Mouse (Mus musculus): ENCODE results near the gene BB287469. TPM values are rescaled to one million over a fixed set of nuclear protein-coding genes. Genes with fewer than 3 reads are reported as not detected.
"Not testable (repeated sequence)": the region's sequence is repeated elsewhere in the genome, so short reads cannot be mapped to it uniquely, and the experiment has no call there.

The BB287469 gene
- polyA plus RNA-seq (2015; fragmentation: Nextera tagmentation; extraction: Ambion mirVana), result not detected in 2 replicates

DNA sequence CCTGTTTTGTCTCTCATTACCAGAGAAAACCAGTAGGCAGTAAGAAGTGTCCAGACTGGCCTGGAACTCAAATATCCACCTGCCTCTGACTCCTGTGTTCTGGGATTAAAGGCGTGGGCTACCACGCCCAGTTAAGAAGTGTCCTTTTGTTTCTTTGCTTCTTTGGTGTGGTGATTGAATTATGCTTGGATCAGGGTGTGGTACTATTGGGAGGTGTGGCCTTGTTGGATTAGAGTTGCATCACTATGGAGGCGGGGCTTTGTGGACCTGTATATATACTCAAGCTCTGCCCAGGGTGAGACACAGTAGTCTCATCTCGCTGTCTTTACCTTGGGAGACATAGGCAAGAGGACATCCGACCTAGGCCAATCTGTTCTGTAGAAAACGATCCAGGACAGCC lies at the start of gene BB287469:
TSS of gene BB287469 (plus strand) at position 301 of the 400 bp plus-strand sequence.
- not testable (repeated sequence) for H3K4me1 ChIP-seq (ENCODE audit: insufficient read depth, low read depth, low read length); H3K27ac ChIP-seq (ENCODE audit: low read length); H3K36me3 ChIP-seq (ENCODE audit: insufficient read depth, low read length); H3K27me3 ChIP-seq (replicated peaks; ENCODE audit: insufficient read depth, low read length); DNase-seq (ENCODE audit: low spot score); H3K9ac ChIP-seq (replicated peaks; ENCODE audit: low read depth); H3K4me2 ChIP-seq (replicated peaks; ENCODE audit: low read depth, low read length); ATAC-seq; H3K9me3 ChIP-seq (ENCODE audit: low read length); H3K4me3 ChIP-seq (ENCODE audit: low read depth, low read length)
- WGBS, result 77% methylated on average over 4 of the region's 6 CpGs

- not testable (repeated sequence) for DNase-seq (ENCODE audit: low spot score); H3K36me3 ChIP-seq (ENCODE audit: insufficient read depth, low read length); H3K4me3 ChIP-seq (ENCODE audit: low read depth, low read length); H3K27ac ChIP-seq (ENCODE audit: low read length); H3K4me1 ChIP-seq (ENCODE audit: insufficient read depth, low read depth, low read length); H3K4me2 ChIP-seq (replicated peaks; ENCODE audit: low read depth, low read length); H3K27me3 ChIP-seq (replicated peaks; ENCODE audit: insufficient read depth, low read length); H3K9me3 ChIP-seq (ENCODE audit: low read length); ATAC-seq; H3K9ac ChIP-seq (replicated peaks; ENCODE audit: low read depth)
- WGBS, result 87% methylated on average over 4 of the region's 4 CpGs
Measured at GRCm38 (mm10) chr12:87775655-87776054, 40.7 kb upstream of the BB287469 start, which contains the start of gene Gm21319. TSS of gene Gm21319 (minus strand) at chr12:87775755.

DNA sequence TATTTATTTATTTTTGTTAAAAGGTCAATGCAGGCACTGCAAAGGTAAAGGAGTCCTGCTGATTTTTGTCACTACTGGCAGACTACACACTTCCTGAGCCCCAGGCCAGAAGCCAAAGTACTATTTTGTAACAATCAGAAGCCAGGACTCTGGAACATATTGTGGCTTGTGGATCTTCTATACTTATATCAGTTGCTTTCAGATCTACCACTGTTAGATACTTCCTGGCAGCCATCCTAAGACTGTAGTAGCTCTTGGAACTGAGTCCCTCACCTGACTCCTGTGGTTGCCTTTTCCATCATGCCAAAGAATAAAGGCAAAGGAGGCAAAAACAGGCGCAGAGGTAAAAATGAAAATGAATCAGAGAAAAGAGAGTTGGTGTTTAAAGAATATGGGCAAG lies 21.2 kb upstream of the BB287469 start, which contains the start of gene Gm21936:
TSS of gene Gm21936 (plus strand) at position 301 of the 400 bp plus-strand sequence.
- ATAC-seq; H3K9me3 ChIP-seq (ENCODE audit: low read length); H3K4me3 ChIP-seq (ENCODE audit: low read depth, low read length); H3K27ac ChIP-seq (ENCODE audit: low read length); H3K27me3 ChIP-seq (replicated peaks; ENCODE audit: insufficient read depth, low read length); H3K4me2 ChIP-seq (replicated peaks; ENCODE audit: low read depth, low read length); DNase-seq (ENCODE audit: low spot score); H3K4me1 ChIP-seq (ENCODE audit: insufficient read depth, low read depth, low read length); H3K36me3 ChIP-seq (ENCODE audit: insufficient read depth, low read length); H3K9ac ChIP-seq (replicated peaks; ENCODE audit: low read depth): not testable (repeated sequence)
- 78% methylated on average over 1 of the region's 1 CpGs for WGBS

GRCm38 (mm10) chr12:87797971-87798370 lies 18.4 kb upstream of the BB287469 start:
- H3K27ac ChIP-seq (ENCODE audit: low read length); H3K4me1 ChIP-seq (ENCODE audit: insufficient read depth, low read depth, low read length); H3K27me3 ChIP-seq (replicated peaks; ENCODE audit: insufficient read depth, low read length); ATAC-seq; H3K9ac ChIP-seq (replicated peaks; ENCODE audit: low read depth); H3K4me3 ChIP-seq (ENCODE audit: low read depth, low read length); H3K9me3 ChIP-seq (ENCODE audit: low read length); H3K36me3 ChIP-seq (ENCODE audit: insufficient read depth, low read length); H3K4me2 ChIP-seq (replicated peaks; ENCODE audit: low read depth, low read length); DNase-seq (ENCODE audit: low spot score): not testable (repeated sequence)
- WGBS, result 81% methylated on average over 5 of the region's 5 CpGs

DNA sequence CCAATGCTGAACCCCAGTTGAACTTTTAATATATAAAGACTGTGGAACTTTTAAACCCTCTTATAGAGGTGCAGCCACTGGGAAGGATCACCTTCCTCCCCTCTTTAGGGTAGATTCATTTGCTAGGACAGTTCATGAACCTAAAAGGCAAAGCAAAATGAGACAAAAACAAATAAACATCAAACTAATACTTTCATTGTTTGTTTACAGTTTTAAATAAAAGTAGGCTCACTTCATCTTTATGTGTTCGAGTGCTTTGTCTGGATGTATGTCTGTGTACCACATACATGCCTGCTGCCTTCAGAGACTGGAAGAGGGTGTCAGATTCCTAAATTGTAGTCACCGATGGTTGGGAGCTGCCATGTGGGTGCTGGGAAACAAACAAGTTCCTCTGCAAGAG lies 25.9 kb downstream of the BB287469 start, which contains the start of gene Gm2001:
TSS of gene Gm2001 (minus strand) at position 101 of the 400 bp plus-strand sequence.
- not testable (repeated sequence) for H3K4me1 ChIP-seq (ENCODE audit: insufficient read depth, low read depth, low read length); H3K4me3 ChIP-seq (ENCODE audit: low read depth, low read length); H3K27me3 ChIP-seq (replicated peaks; ENCODE audit: insufficient read depth, low read length); H3K9ac ChIP-seq (replicated peaks; ENCODE audit: low read depth); H3K27ac ChIP-seq (ENCODE audit: low read length); H3K4me2 ChIP-seq (replicated peaks; ENCODE audit: low read depth, low read length); DNase-seq (ENCODE audit: low spot score); H3K9me3 ChIP-seq (ENCODE audit: low read length); H3K36me3 ChIP-seq (ENCODE audit: insufficient read depth, low read length); ATAC-seq
- 60% methylated on average over 1 of the region's 2 CpGs for WGBS

DNA sequence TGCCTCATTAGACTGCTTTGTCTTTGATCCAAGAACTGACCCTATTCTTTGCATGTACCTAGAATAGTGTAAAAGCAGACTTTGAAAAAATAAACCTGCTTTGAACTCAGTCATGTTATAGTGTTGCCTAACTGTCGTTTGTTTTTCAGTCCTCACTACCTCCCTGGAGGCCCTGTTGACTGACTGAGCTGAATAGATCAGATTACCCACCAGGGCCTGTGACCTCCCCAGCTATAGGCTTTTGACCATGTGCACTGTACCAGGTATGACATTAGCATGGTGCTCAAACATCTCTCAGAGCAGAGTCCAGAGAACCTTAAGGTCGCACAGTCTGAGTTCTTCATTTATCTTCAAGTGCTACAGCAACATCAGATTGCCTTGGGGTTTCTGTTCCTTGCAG lies 34.3 kb downstream of the BB287469 start:
- not testable (repeated sequence) for H3K9ac ChIP-seq (replicated peaks; ENCODE audit: low read depth); H3K9me3 ChIP-seq (ENCODE audit: low read length); H3K27me3 ChIP-seq (replicated peaks; ENCODE audit: insufficient read depth, low read length); H3K4me2 ChIP-seq (replicated peaks; ENCODE audit: low read depth, low read length); H3K4me1 ChIP-seq (ENCODE audit: insufficient read depth, low read depth, low read length); H3K27ac ChIP-seq (ENCODE audit: low read length); ATAC-seq; H3K4me3 ChIP-seq (ENCODE audit: low read depth, low read length); H3K36me3 ChIP-seq (ENCODE audit: insufficient read depth, low read length); DNase-seq (ENCODE audit: low spot score)
- WGBS, result no CpG with 5 or more reads among the region's 2 CpGs

DNA sequence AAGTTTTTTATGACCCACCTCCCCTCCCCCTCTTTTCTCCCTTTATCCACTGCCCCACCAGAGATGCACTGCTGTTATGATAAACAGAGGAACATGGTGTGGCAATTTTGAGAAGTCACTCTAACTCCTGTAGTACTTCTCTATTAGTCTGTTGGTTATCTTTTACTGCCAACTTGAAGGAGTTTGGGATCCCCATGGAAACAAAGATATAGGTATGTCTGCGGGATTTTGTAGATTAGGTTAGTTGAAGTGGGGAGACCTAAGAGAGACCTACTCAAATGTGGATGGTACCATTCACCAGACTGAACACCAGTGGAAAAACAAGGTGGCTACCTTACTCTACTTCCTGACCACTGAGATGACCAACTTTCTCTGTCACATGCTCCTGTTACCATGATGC lies 39.7 kb downstream of the BB287469 start:
- not testable (repeated sequence) for H3K4me3 ChIP-seq (ENCODE audit: low read depth, low read length); H3K27ac ChIP-seq (ENCODE audit: low read length); H3K4me1 ChIP-seq (ENCODE audit: insufficient read depth, low read depth, low read length); H3K9ac ChIP-seq (replicated peaks; ENCODE audit: low read depth); ATAC-seq; DNase-seq (ENCODE audit: low spot score); H3K36me3 ChIP-seq (ENCODE audit: insufficient read depth, low read length); H3K4me2 ChIP-seq (replicated peaks; ENCODE audit: low read depth, low read length); H3K27me3 ChIP-seq (replicated peaks; ENCODE audit: insufficient read depth, low read length); H3K9me3 ChIP-seq (ENCODE audit: low read length)
- WGBS, result 73% methylated on average over 1 of the region's 1 CpGs

DNA sequence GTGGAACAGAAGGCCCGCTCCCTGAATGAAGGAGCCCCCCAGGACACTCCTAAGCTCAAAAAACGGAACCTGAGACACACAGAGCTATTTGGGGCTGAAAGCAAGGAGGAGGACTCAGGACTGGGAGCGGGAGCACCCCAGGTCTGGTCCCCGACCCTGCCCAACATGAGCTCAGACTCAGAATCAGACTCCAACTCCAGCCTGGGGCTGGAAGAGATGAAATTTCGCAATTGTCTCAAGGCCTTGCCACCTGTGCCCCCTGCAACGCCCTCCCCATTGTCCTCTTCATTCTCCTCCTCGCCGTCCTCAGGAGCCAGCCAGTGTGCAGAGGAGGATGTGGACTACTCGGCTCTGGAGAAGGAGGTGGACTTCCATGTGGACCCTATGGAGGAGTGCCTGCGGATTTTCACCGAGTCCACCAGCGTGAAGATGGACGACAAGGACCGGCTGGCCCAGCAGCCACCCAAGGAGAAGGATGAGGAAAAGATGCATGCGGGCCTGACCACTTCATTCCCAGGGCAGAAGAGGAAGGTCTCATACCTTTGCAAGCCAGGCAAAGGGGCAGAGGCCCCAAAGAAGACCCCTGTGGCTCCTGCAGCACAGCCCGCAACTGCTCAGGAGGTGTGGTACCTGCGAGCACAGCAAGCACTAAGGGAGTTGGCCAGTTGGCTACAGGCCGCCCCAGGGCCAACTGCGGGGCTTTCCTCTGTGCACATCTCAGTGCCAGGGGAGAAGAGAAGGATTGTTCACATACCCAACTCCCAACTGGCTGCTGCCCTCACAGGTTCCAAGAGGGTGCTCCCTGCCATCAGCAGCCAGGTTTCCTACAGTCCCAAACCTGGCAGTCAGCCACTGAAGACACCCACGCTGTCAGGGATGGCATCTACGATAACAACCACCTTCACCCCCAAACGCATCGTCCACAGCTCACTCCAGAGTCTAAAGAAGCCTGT lies 45.6 kb downstream of the BB287469 start:
- H3K4me2 ChIP-seq (replicated peaks; ENCODE audit: low read depth, low read length); H3K27me3 ChIP-seq (replicated peaks; ENCODE audit: insufficient read depth, low read length); H3K4me1 ChIP-seq (ENCODE audit: insufficient read depth, low read depth, low read length); H3K27ac ChIP-seq (ENCODE audit: low read length); H3K4me3 ChIP-seq (ENCODE audit: low read depth, low read length); H3K9me3 ChIP-seq (ENCODE audit: low read length); H3K36me3 ChIP-seq (ENCODE audit: insufficient read depth, low read length); DNase-seq (ENCODE audit: low spot score); H3K9ac ChIP-seq (replicated peaks; ENCODE audit: low read depth): not testable (repeated sequence)
- 0 out of 2 replicates have a peak, but pooled peaks have one; percentile 13 for ATAC-seq
- WGBS, result 77% methylated on average over 23 of the region's 23 CpGs

DNA sequence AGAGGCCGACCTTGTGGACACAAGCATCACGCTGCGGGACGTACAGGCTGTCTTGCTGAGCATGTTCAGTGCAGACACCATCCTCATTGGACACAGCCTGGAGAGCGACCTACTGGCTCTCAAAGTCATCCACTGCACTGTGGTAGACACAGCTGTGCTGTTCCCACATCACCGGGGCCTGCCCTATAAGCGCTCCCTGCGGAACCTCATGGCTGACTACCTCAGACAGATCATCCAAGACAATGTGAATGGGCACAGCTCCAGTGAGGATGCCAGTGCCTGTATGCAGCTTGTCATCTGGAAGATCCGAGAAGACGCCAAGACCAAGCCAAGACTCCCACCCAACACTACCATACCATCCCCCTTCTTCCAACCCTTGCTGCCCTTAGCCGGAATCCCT lies 47.3 kb downstream of the BB287469 start:
- H3K9ac ChIP-seq (replicated peaks; ENCODE audit: low read depth); H3K9me3 ChIP-seq (ENCODE audit: low read length); H3K4me2 ChIP-seq (replicated peaks; ENCODE audit: low read depth, low read length); H3K4me1 ChIP-seq (ENCODE audit: insufficient read depth, low read depth, low read length); H3K27ac ChIP-seq (ENCODE audit: low read length); H3K4me3 ChIP-seq (ENCODE audit: low read depth, low read length); H3K36me3 ChIP-seq (ENCODE audit: insufficient read depth, low read length); DNase-seq (ENCODE audit: low spot score); H3K27me3 ChIP-seq (replicated peaks; ENCODE audit: insufficient read depth, low read length): not testable (repeated sequence)
- ATAC-seq, result peak; percentile 14; the same call in 1 of the 2 replicates
- WGBS, result 97% methylated on average over 8 of the region's 11 CpGs

All from lung, postnatal 0 days (tissue).